Mouse (Mus musculus) adrenal gland, postnatal 10 days (tissue): ENCODE results near the gene 4930550L24Rik. TPM values are rescaled to one million over a fixed set of nuclear protein-coding genes. Genes with fewer than 3 reads are reported as not detected.

Experiments used
- DNase-seq: peaks from one replicate; pipeline ENCODE4 v3.0.0; 2021; ENCODE audit warnings: mixed read lengths
- long read RNA-seq, 2 experiments: library from polyadenylated mRNA; stranded (forward); transcript quantifications; one replicate each; pipeline ENCODE4 v2.0.0; 2021
- total RNA-seq, 2 experiments: library from RNA; stranded (reverse); gene quantifications; 2 replicates each; pipeline ENCODE4 v1.2.3; 2021

The 4930550L24Rik gene
- not detected for total RNA-seq
- long read RNA-seq, experiment 1, result 0 reads
- long read RNA-seq, experiment 2, result 0 reads

GRCm38 (mm10) chrX:58909060-58909459, at the start of gene 4930550L24Rik:
Gene 4930550L24Rik (plus strand): TSS chrX:58909360.
- DNase-seq, result no peak

GRCm38 (mm10) chrX:58900753-58901152, 8.4 kb upstream of the 4930550L24Rik start:
- no peak for DNase-seq

GRCm38 (mm10) chrX:58967969-58968368, 58.8 kb downstream of the 4930550L24Rik start:
- DNase-seq, result no peak
